Mouse (Mus musculus) liver, embryonic 14.5 days (tissue): ENCODE data around the gene Rnf121. TPM values are rescaled to one million over a fixed set of nuclear protein-coding genes. Genes with fewer than 3 reads are reported as not detected.

Experiments used
- ATAC-seq: fragments of 200-750 bp; cut with Nextera tagmentation; 2 replicates; pipeline ENCODE4 v1.8.0; 2017; ENCODE audit warnings: moderate number of reproducible peaks, mild to moderate bottlenecking, moderate library complexity; ENCODE audit not compliant: insufficient read depth
- DNase-seq, 3 experiments: peaks; one replicate each; pipeline ENCODE4 v3.0.0-alpha.2; 2012 to 2013; ENCODE audit warnings: low read depth in 3 of 3, low spot score in 3 of 3
- H3K27ac ChIP-seq: fragments of 300-500 bp; sonication (generic); 2 replicates; pipeline ENCODE4 v1.5.1; 2014; ENCODE audit warnings: moderate library complexity, mild to moderate bottlenecking, control low read depth, inconsistent platforms
- H3K27me3 ChIP-seq: fragments of 300-500 bp; sonication (generic); 2 replicates; pipeline ENCODE4 v1.6.1; 2014; ENCODE audit warnings: mild to moderate bottlenecking, low read length, moderate library complexity; ENCODE audit not compliant: control insufficient read depth, insufficient read depth
- H3K36me3 ChIP-seq: fragments of 300-500 bp; sonication (generic); replicated peaks from 2 replicates; pipeline ENCODE4 v1.6.1; 2014; ENCODE audit warnings: low read depth; ENCODE audit not compliant: control insufficient read depth, insufficient read depth
- H3K4me1 ChIP-seq, 2 experiments: fragments of 200-500 bp in 1 of 2; fragments of 300-500 bp in 1 of 2; sonication (generic) in 1 of 2; replicated peaks; 2 replicates each; pipeline ENCODE4 v1.6.1; 2012 to 2014; ENCODE audit warnings: antibody characterized with exemption in 1 of 2, inconsistent platforms in 1 of 2, low read length in 1 of 2; ENCODE audit not compliant: control insufficient read depth in 2 of 2, insufficient read depth in 2 of 2
- H3K4me2 ChIP-seq: fragments of 300-500 bp; sonication (generic); 2 replicates; pipeline ENCODE4 v1.6.1; 2014; ENCODE audit warnings: low read depth, mild to moderate bottlenecking, control low read depth, moderate library complexity
- H3K4me3 ChIP-seq, 2 experiments: fragments of 200-500 bp in 1 of 2; fragments of 300-500 bp in 1 of 2; sonication (generic) in 1 of 2; 2 replicates each; pipeline ENCODE4 v1.5.1; 2012 to 2014; ENCODE audit warnings: low read depth in 2 of 2, low read length in 2 of 2, mild to moderate bottlenecking in 2 of 2, control low read depth in 1 of 2, inconsistent platforms in 1 of 2, moderate library complexity in 1 of 2; ENCODE audit not compliant: insufficient read depth in 1 of 2
- H3K9ac ChIP-seq: fragments of 300-500 bp; sonication (generic); replicated peaks from 2 replicates; pipeline ENCODE4 v1.6.1; 2014; ENCODE audit warnings: mild to moderate bottlenecking, control low read depth, moderate library complexity
- H3K9me3 ChIP-seq: fragments of 300-500 bp; sonication (generic); 2 replicates; pipeline ENCODE4 v1.6.1; 2016; ENCODE audit warnings: low read length, mixed read lengths; ENCODE audit not compliant: control insufficient read depth
- CTCF ChIP-seq: IDR thresholded peaks from 2 replicates; pipeline ENCODE4 v1.5.1; 2016; ENCODE audit warnings: antibody characterized with exemption, low read depth, control low read depth
- EP300 ChIP-seq: IDR thresholded peaks from 2 replicates; pipeline ENCODE4 v1.6.1; 2016; ENCODE audit warnings: antibody characterized with exemption, low read depth
- WGBS: fragments of 180-500 bp; shearing (Covaris S2); extraction: QIAGEN DNeasy Blood & Tissue Kit; methylation state at CpG from one replicate; pipeline ENCODE4 v1.1.7; 2014; ENCODE audit not compliant: insufficient replicate concordance; 5-methylcytosine and 5-hydroxymethylcytosine counted together
- polyA plus RNA-seq, 2 experiments: library from polyadenylated mRNA; depleted of rRNA in 1 of 2; stranded (reverse) in 1 of 2; unstranded in 1 of 2; fragments of >200 nt; fragmentation: Nextera tagmentation in 1 of 2; extraction: Ambion mirVana in 1 of 2; gene quantifications; 2 replicates each; pipeline versions ENCODE4 v1.2.1 to v1.2.3; 2012 to 2014

Gene Rnf121
- polyA plus RNA-seq, 2 experiments, result 10.5 to 16.9 TPM

GRCm38 (mm10) chr7:102016936-102017335 is 48.3 kb downstream of the Rnf121 start:
- TF ChIP-seq EP300, result no peak
- no peak for TF ChIP-seq CTCF
- no peak overlapping the region for H3K9ac ChIP-seq
- ATAC-seq (no peak), DNase-seq (no peak)
- no peaks in the 10 kb centered on the region for H3K9me3 ChIP-seq
- no peaks in the 10 kb centered on the region for H3K27me3 ChIP-seq
- H3K4me3 ChIP-seq, result no peak overlapping the region
- 71% methylated on average over 4 of the region's 4 CpGs for WGBS
- H3K36me3 ChIP-seq, result peaks cover 63% of the 10 kb centered on the region
- H3K4me1 ChIP-seq, result no peaks in the 10 kb centered on the region
- no peak overlapping the region for H3K27ac ChIP-seq
- H3K4me2 ChIP-seq, result peak overlapping the region; percentile 32; the same call in 1 of the 2 replicates

DNA sequence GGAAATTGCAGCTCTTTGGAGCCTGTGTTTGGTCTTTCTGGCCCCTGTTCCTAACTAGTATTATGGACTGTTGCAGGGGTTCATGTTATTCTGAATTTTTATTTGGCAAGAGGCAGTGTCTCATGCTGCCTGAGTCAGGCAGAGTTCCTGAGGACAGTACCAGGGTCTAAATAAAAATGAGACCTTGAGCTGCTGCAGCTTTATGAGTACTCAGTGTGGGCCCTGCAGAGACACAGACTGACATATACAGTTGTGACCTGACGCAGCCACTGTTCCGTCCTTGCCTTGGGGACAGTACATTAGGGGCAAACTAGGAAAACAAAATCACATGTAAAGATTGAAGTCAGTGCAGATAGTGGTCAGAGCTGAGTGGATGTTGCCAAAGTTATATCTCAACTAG is 50.3 kb downstream of the Rnf121 start:
- Histone ChIP-seq H3K9ac (no peak overlapping the region), H3K27me3 (no peaks in the 10 kb centered on the region), H3K4me2 (no peak overlapping the region), H3K9me3 (no peaks in the 10 kb centered on the region), H3K4me3 (no peak overlapping the region), H3K36me3 (peaks cover 75% of the 10 kb centered on the region), H3K4me1 (no peaks in the 10 kb centered on the region), H3K27ac (no peak overlapping the region)
- 91% methylated on average over 2 of the region's 2 CpGs for WGBS
- ATAC-seq (no peak), DNase-seq (no peak)
- TF ChIP-seq CTCF (no peak), EP300 (no peak)

DNA sequence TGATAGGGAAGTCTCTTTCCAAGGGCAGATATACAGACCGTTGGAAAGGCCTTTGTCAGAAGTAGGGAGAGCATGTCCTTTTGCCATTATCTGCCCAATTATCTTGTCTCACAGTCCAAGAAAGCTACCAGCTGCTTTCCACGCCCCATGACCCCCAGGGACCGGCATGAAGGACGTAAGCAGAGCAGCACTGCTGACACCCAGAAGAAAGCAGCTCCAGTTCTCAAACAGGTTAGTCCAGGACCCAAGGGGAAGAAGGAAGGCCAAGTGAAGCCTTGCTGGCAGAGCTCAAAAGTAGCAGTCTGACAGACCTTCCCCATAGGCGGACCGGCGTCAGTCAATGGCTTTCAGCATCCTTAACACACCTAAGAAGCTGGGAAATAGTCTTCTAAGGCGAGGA is 51.9 kb downstream of the Rnf121 start:
- Histone ChIP-seq H3K4me3 (no peak overlapping the region), H3K4me1 (0 out of 4 replicates have a peak, but pooled peaks cover 0 to 3% of the 10 kb centered on the region in 2 experiments), H3K27me3 (no peaks in the 10 kb centered on the region), H3K36me3 (peaks cover 88% of the 10 kb centered on the region), H3K4me2 (no peak overlapping the region), H3K9me3 (no peaks in the 10 kb centered on the region), H3K27ac (no peak overlapping the region), H3K9ac (no peak overlapping the region)
- no peak for TF ChIP-seq EP300
- TF ChIP-seq CTCF, result no peak
- no peak for ATAC-seq
- 87% methylated on average over 8 of the region's 8 CpGs for WGBS
- DNase-seq, result no peak

- TF ChIP-seq CTCF, result no peak
- no peak for TF ChIP-seq EP300
- H3K27me3 ChIP-seq, result no peaks in the 10 kb centered on the region
- 94% methylated on average over 9 of the region's 9 CpGs for WGBS
- no peak overlapping the region for H3K9ac ChIP-seq
- peaks cover 92% of the 10 kb centered on the region for H3K36me3 ChIP-seq
- H3K4me2 ChIP-seq, result no peak overlapping the region
- no peak for DNase-seq
- peaks cover 4 to 8% of the 10 kb centered on the region in 2 experiments for H3K4me1 ChIP-seq
- no peak for ATAC-seq
- H3K27ac ChIP-seq, result no peak overlapping the region
- no peaks in the 10 kb centered on the region for H3K9me3 ChIP-seq
- H3K4me3 ChIP-seq, result no peak overlapping the region
Observed at GRCm38 (mm10) chr7:102011855-102012254, 53.4 kb downstream of the Rnf121 start.

- no peaks in the 10 kb centered on the region for H3K9me3 ChIP-seq
- no peak overlapping the region for H3K4me3 ChIP-seq
- ATAC-seq, result peak; percentile 89
- DNase-seq, result peak; percentile 63 to 77 (median 70)
- peak overlapping the region; percentile 42 for H3K4me2 ChIP-seq
- no peaks in the 10 kb centered on the region for H3K27me3 ChIP-seq
- H3K27ac ChIP-seq, result peak overlapping the region; percentile 65
- peak; percentile 97 for TF ChIP-seq EP300
- TF ChIP-seq CTCF, result no peak
- 24% methylated on average over 1 of the region's 1 CpGs for WGBS
- 0 out of 2 replicates have a peak overlapping the region, but pooled peaks have one; percentile 6 for H3K9ac ChIP-seq
- peaks cover 33 to 34% of the 10 kb centered on the region in 2 experiments for H3K4me1 ChIP-seq
- H3K36me3 ChIP-seq, result peaks cover 77% of the 10 kb centered on the region
Observed at GRCm38 (mm10) chr7:102006520-102006919, 58.7 kb downstream of the Rnf121 start.
